Mouse (Mus musculus) gastrocnemius, postnatal 36 days (tissue): ENCODE measurements around the gene Nqo1. TPM values are rescaled to one million over a fixed set of nuclear protein-coding genes. Genes with fewer than 3 reads are reported as not detected.

Experiments used
- total RNA-seq, 2 experiments: library from RNA; stranded (reverse); gene quantifications; 2 replicates each; pipeline ENCODE4 v1.2.3; 2021

Gene Nqo1
- total RNA-seq, 2 experiments from 2014 or later = 14.7 to 17.2 TPM

Other genes with a start within 250 kb of the Nqo1 start
- 10 to 100 TPM; 14.4 to 17.3 TPM for gene Nfat5, start 109.7 kb downstream of the Nqo1 start, total RNA-seq
- 10 to 100 TPM; 17.6 to 22.5 TPM for gene Nob1, start 21.8 kb upstream of the Nqo1 start, total RNA-seq
- gene Wwp2, start 33.2 kb upstream of the Nqo1 start, total RNA-seq = 10 to 100 TPM; 13.1 to 17.1 TPM
- gene Psmd7, start 185.3 kb upstream of the Nqo1 start, total RNA-seq = 100 to 1,000 TPM; 124 to 125 TPM